Mouse (Mus musculus): ENCODE results near the gene Scg3. TPM values are rescaled to one million over a fixed set of nuclear protein-coding genes. Genes with fewer than 3 reads are reported as not detected.
"Not testable (repeated sequence)": the region's sequence is repeated elsewhere in the genome, so short reads cannot be mapped to it uniquely, and the experiment has no call there.

The Scg3 gene
- polyA plus RNA-seq, 1 experiment from 2014 or later = 11.1 TPM

DNA sequence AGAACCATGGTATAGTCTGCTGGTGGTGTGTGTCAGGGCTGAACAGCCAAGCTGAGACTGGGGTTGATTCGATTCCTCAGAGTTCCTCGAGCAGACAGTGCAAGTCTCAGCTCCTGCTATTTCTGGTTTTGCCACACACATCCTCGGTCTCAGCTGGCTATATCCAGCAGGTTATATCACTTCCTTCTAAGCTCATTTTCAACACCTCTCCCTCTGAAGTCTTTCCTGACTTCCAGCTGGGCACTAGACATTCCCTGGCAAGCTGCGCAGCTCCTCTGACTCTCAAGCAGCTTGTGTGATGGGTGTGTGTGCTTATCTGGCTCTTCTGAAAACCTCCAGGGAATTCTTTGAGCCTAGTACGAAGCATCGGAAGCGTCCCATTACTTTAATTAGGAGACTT lies 7.6 kb downstream of the Scg3 start:
- Histone ChIP-seq H3K27ac (replicated peaks; ENCODE audit: low read depth, low read length) (no peak overlapping the region), H3K9me3 (replicated peaks; ENCODE audit: control insufficient read depth, low read length) (no peaks in the 10 kb centered on the region), H3K27me3 (ENCODE audit: control insufficient read depth, insufficient read depth, low read length) (no peaks in the 10 kb centered on the region), H3K36me3 (replicated peaks; ENCODE audit: control insufficient read depth, insufficient read depth, low read depth, low read length) (no peaks in the 10 kb centered on the region; the same call in 1 of the 2 replicates), H3K4me2 (ENCODE audit: low read depth, low read length) (no peak overlapping the region), H3K4me3 (ENCODE audit: low read depth, low read length) (no peak overlapping the region), H3K4me1 (ENCODE audit: control insufficient read depth, insufficient read depth, low read length) (no peaks in the 10 kb centered on the region), H3K9ac (replicated peaks; ENCODE audit: low read length) (no peak overlapping the region)
- DNase-seq (ENCODE audit: low spot score) (no peak), ATAC-seq (replicated peaks; ENCODE audit: insufficient number of reproducible peaks, low FRiP score, low TSS enrichment, low read depth) (no peak)
- 75% methylated on average over 7 of the region's 7 CpGs for WGBS

DNA sequence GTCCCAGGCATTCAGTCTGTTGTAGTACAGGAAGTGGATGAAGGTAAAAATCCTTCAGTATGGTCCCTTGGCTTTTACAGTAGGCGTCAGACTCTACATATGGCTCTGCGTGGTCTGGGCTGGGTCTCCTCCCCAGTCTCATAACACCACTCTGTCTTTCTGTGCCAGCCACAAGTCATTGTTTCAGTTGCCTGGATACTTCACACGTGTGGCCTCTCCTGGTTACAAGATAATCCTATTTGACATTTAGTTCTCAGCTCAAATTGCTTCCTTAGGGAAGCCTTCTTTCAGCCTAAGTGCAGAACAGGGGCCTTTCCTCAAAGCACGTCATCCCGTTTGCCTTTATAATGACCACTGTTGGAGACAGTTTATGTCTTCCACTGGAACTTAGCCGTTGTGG lies 11.1 kb downstream of the Scg3 start:
- no peak for ATAC-seq (replicated peaks; ENCODE audit: insufficient number of reproducible peaks, low FRiP score, low TSS enrichment, low read depth)
- H3K4me3 ChIP-seq (ENCODE audit: low read depth, low read length) = no peak overlapping the region
- no peaks in the 10 kb centered on the region for H3K27me3 ChIP-seq (ENCODE audit: control insufficient read depth, insufficient read depth, low read length)
- no peaks in the 10 kb centered on the region for H3K4me1 ChIP-seq (ENCODE audit: control insufficient read depth, insufficient read depth, low read length)
- H3K4me2 ChIP-seq (ENCODE audit: low read depth, low read length) = no peak overlapping the region
- no peak overlapping the region for H3K9ac ChIP-seq (replicated peaks; ENCODE audit: low read length)
- no peaks in the 10 kb centered on the region for H3K9me3 ChIP-seq (replicated peaks; ENCODE audit: control insufficient read depth, low read length)
- no peak overlapping the region for H3K27ac ChIP-seq (replicated peaks; ENCODE audit: low read depth, low read length)
- WGBS = 69% methylated on average over 6 of the region's 6 CpGs
- no peak for DNase-seq (ENCODE audit: low spot score)
- no peaks in the 10 kb centered on the region; the same call in 1 of the 2 replicates for H3K36me3 ChIP-seq (replicated peaks; ENCODE audit: control insufficient read depth, insufficient read depth, low read depth, low read length)

- no peaks in the 10 kb centered on the region for H3K36me3 ChIP-seq (replicated peaks; ENCODE audit: control insufficient read depth, insufficient read depth, low read depth, low read length)
- no peak overlapping the region for H3K27ac ChIP-seq (replicated peaks; ENCODE audit: low read depth, low read length)
- no peaks in the 10 kb centered on the region for H3K4me1 ChIP-seq (ENCODE audit: control insufficient read depth, insufficient read depth, low read length)
- no peak overlapping the region for H3K4me3 ChIP-seq (ENCODE audit: low read depth, low read length)
- H3K9ac ChIP-seq (replicated peaks; ENCODE audit: low read length) = no peak overlapping the region
- no peak for ATAC-seq (replicated peaks; ENCODE audit: insufficient number of reproducible peaks, low FRiP score, low TSS enrichment, low read depth)
- no peaks in the 10 kb centered on the region for H3K9me3 ChIP-seq (replicated peaks; ENCODE audit: control insufficient read depth, low read length)
- DNase-seq (ENCODE audit: low spot score) = no peak
- no peak overlapping the region for H3K4me2 ChIP-seq (ENCODE audit: low read depth, low read length)
- 72% methylated on average over 5 of the region's 5 CpGs for WGBS
- no peaks in the 10 kb centered on the region for H3K27me3 ChIP-seq (ENCODE audit: control insufficient read depth, insufficient read depth, low read length)
These were observed 17.2 kb downstream of the Scg3 start for GRCm38 (mm10) chr9:75666612-75667011.

DNA sequence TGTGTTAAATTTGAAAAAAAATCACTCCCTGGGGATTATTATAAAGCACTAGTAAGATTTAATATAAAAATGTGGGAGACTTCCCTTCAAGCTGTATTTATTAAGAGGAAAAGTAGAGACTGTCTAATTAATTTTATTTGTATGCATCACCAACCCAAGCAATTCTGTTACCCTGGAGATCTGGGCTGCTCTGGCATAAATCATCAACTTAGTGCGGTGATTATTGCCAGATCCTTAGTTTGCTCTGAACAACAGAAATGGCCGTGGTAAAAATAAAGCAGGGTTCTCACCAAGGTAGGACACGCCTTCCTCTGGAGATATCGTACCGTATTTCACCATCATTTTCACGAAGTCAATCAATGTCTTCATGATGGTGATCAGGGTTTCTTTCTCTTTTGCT lies 18.5 kb downstream of the Scg3 start:
- Histone ChIP-seq H3K27ac (replicated peaks; ENCODE audit: low read depth, low read length) (no peak overlapping the region), H3K27me3 (ENCODE audit: control insufficient read depth, insufficient read depth, low read length) (no peaks in the 10 kb centered on the region), H3K4me1 (ENCODE audit: control insufficient read depth, insufficient read depth, low read length) (no peaks in the 10 kb centered on the region), H3K9ac (replicated peaks; ENCODE audit: low read length) (no peak overlapping the region), H3K4me3 (ENCODE audit: low read depth, low read length) (no peak overlapping the region), H3K36me3 (replicated peaks; ENCODE audit: control insufficient read depth, insufficient read depth, low read depth, low read length) (no peaks in the 10 kb centered on the region), H3K4me2 (ENCODE audit: low read depth, low read length) (no peak overlapping the region), H3K9me3 (replicated peaks; ENCODE audit: control insufficient read depth, low read length) (no peaks in the 10 kb centered on the region)
- WGBS = 90% methylated on average over 6 of the region's 6 CpGs
- ATAC-seq (replicated peaks; ENCODE audit: insufficient number of reproducible peaks, low FRiP score, low TSS enrichment, low read depth) = no peak
- no peak for DNase-seq (ENCODE audit: low spot score)

- DNase-seq (ENCODE audit: low spot score) (no peak), ATAC-seq (replicated peaks; ENCODE audit: insufficient number of reproducible peaks, low FRiP score, low TSS enrichment, low read depth) (no peak)
- 88% methylated on average over 8 of the region's 8 CpGs for WGBS
- Histone ChIP-seq H3K4me2 (ENCODE audit: low read depth, low read length) (no peak overlapping the region), H3K9me3 (replicated peaks; ENCODE audit: control insufficient read depth, low read length) (no peaks in the 10 kb centered on the region), H3K27ac (replicated peaks; ENCODE audit: low read depth, low read length) (no peak overlapping the region), H3K4me3 (ENCODE audit: low read depth, low read length) (no peak overlapping the region), H3K36me3 (replicated peaks; ENCODE audit: control insufficient read depth, insufficient read depth, low read depth, low read length) (no peaks in the 10 kb centered on the region), H3K27me3 (ENCODE audit: control insufficient read depth, insufficient read depth, low read length) (no peaks in the 10 kb centered on the region), H3K4me1 (ENCODE audit: control insufficient read depth, insufficient read depth, low read length) (no peaks in the 10 kb centered on the region), H3K9ac (replicated peaks; ENCODE audit: low read length) (no peak overlapping the region)
These were observed 22.9 kb downstream of the Scg3 start for GRCm38 (mm10) chr9:75660917-75661316.

GRCm38 (mm10) chr9:75656456-75656855 lies 27.4 kb downstream of the Scg3 start:
- H3K9ac ChIP-seq (replicated peaks; ENCODE audit: low read length); DNase-seq (ENCODE audit: low spot score); H3K4me3 ChIP-seq (ENCODE audit: low read depth, low read length); H3K27ac ChIP-seq (replicated peaks; ENCODE audit: low read depth, low read length); H3K4me1 ChIP-seq (ENCODE audit: control insufficient read depth, insufficient read depth, low read length); ATAC-seq (replicated peaks; ENCODE audit: insufficient number of reproducible peaks, low FRiP score, low TSS enrichment, low read depth); H3K27me3 ChIP-seq (ENCODE audit: control insufficient read depth, insufficient read depth, low read length); H3K36me3 ChIP-seq (replicated peaks; ENCODE audit: control insufficient read depth, insufficient read depth, low read depth, low read length); H3K9me3 ChIP-seq (replicated peaks; ENCODE audit: control insufficient read depth, low read length); H3K4me2 ChIP-seq (ENCODE audit: low read depth, low read length): not testable (repeated sequence)
- WGBS = 68% methylated on average over 3 of the region's 3 CpGs

DNA sequence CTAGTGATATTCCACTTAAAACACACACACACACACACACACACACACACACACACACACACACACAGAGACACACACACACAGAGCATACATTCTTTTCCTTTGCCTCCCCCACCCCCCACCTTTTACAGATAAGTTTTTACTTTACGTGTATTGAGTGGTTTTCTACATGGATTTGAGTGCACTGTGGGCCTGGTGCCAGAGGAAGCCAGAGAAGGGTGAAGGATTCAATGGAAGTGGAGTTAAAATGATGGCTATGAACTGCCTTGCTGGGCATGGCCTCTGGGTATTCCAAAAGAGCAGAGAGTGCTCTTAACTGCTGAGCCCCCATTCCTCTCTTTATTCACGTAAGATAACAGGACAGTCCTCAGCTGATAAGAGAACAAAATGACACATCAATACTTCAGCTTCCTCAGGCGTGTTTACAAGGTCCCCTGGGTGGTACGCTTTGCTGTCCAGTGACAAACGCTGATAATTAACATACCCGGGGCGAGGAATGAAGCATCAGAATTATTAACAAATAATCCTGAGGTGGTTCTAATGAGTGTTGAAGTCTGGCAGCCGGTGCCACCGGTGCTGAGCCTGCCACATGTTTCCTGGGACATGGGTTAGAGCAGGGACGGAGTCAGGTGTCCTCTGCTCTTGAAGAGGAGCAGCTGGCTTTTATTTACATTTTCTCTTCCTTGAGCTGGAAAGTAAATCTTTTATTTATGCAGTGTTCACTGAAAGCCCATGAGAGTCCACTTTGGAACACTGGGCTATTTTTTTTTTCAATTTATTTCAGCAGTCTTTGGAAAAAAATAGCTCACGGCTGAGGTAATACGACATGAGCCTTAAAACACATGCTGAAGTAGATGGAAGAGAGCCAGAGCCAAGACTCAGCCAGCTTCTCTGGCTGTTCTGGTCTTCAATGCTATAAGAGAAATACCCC lies 29.6 kb downstream of the Scg3 start:
- WGBS = 56% methylated on average over 12 of the region's 12 CpGs
- no peaks in the 10 kb centered on the region for H3K27me3 ChIP-seq (ENCODE audit: control insufficient read depth, insufficient read depth, low read length)
- DNase-seq (ENCODE audit: low spot score) (peak; percentile 13), ATAC-seq (replicated peaks; ENCODE audit: insufficient number of reproducible peaks, low FRiP score, low TSS enrichment, low read depth) (no peak)
- H3K27ac ChIP-seq (replicated peaks; ENCODE audit: low read depth, low read length) = 0 out of 2 replicates have a peak overlapping the region, but pooled peaks have one; percentile 8
- no peaks in the 10 kb centered on the region for H3K36me3 ChIP-seq (replicated peaks; ENCODE audit: control insufficient read depth, insufficient read depth, low read depth, low read length)
- H3K4me1 ChIP-seq (ENCODE audit: control insufficient read depth, insufficient read depth, low read length) = no peaks in the 10 kb centered on the region
- no peak overlapping the region for H3K4me3 ChIP-seq (ENCODE audit: low read depth, low read length)
- no peaks in the 10 kb centered on the region for H3K9me3 ChIP-seq (replicated peaks; ENCODE audit: control insufficient read depth, low read length)
- no peak overlapping the region for H3K4me2 ChIP-seq (ENCODE audit: low read depth, low read length)
- no peak overlapping the region for H3K9ac ChIP-seq (replicated peaks; ENCODE audit: low read length)

- H3K27ac ChIP-seq (replicated peaks; ENCODE audit: low read depth, low read length) = no peak overlapping the region
- H3K9me3 ChIP-seq (replicated peaks; ENCODE audit: control insufficient read depth, low read length) = no peaks in the 10 kb centered on the region
- no peaks in the 10 kb centered on the region for H3K27me3 ChIP-seq (ENCODE audit: control insufficient read depth, insufficient read depth, low read length)
- WGBS = 20% methylated on average over 3 of the region's 3 CpGs
- H3K9ac ChIP-seq (replicated peaks; ENCODE audit: low read length) = no peak overlapping the region
- H3K4me1 ChIP-seq (ENCODE audit: control insufficient read depth, insufficient read depth, low read length) = no peaks in the 10 kb centered on the region
- no peak overlapping the region for H3K4me3 ChIP-seq (ENCODE audit: low read depth, low read length)
- DNase-seq (ENCODE audit: low spot score) (peak; percentile 43), ATAC-seq (replicated peaks; ENCODE audit: insufficient number of reproducible peaks, low FRiP score, low TSS enrichment, low read depth) (no peak)
- H3K4me2 ChIP-seq (ENCODE audit: low read depth, low read length) = no peak overlapping the region
- H3K36me3 ChIP-seq (replicated peaks; ENCODE audit: control insufficient read depth, insufficient read depth, low read depth, low read length) = no peaks in the 10 kb centered on the region
These were observed 38.5 kb downstream of the Scg3 start for GRCm38 (mm10) chr9:75645405-75645804.
